Mouse (Mus musculus) lung, embryonic 15.5 days (tissue): ENCODE results near the gene Ldlr. TPM values are rescaled to one million over a fixed set of nuclear protein-coding genes. Genes with fewer than 3 reads are reported as not detected.

ENCODE experiments used
- ATAC-seq: fragments of 200-750 bp; cut with Nextera tagmentation; 2 replicates; pipeline ENCODE4 v1.8.0; 2017; ENCODE audit warnings: moderate number of reproducible peaks, borderline replicate concordance; ENCODE audit not compliant: low FRiP score, low TSS enrichment; ENCODE audit errors: extremely low read depth
- H3K27ac ChIP-seq: fragments of 300-500 bp; sonication (generic); 2 replicates; pipeline ENCODE4 v1.5.1; 2015; ENCODE audit warnings: moderate library complexity, mild to moderate bottlenecking, inconsistent platforms
- H3K27me3 ChIP-seq: fragments of 300-500 bp; sonication (generic); 2 replicates; pipeline ENCODE4 v1.6.1; 2015; ENCODE audit warnings: inconsistent platforms
- H3K36me3 ChIP-seq: fragments of 300-500 bp; sonication (generic); 2 replicates; pipeline ENCODE4 v1.6.1; 2015; ENCODE audit warnings: inconsistent platforms
- H3K4me1 ChIP-seq: fragments of 300-500 bp; sonication (generic); 2 replicates; pipeline ENCODE4 v1.6.1; 2015; ENCODE audit warnings: inconsistent platforms
- H3K4me2 ChIP-seq: fragments of 300-500 bp; sonication (generic); 2 replicates; pipeline ENCODE4 v1.6.1; 2015; ENCODE audit warnings: inconsistent platforms, mild to moderate bottlenecking, moderate library complexity
- H3K4me3 ChIP-seq: fragments of 300-500 bp; sonication (generic); 2 replicates; pipeline ENCODE4 v1.5.1; 2015; ENCODE audit warnings: mild to moderate bottlenecking, inconsistent platforms
- H3K9ac ChIP-seq: fragments of 300-500 bp; sonication (generic); 2 replicates; pipeline ENCODE4 v1.6.1; 2015; ENCODE audit warnings: inconsistent platforms
- H3K9me3 ChIP-seq: fragments of 300-500 bp; sonication (generic); 2 replicates; pipeline ENCODE4 v1.6.1; 2016; ENCODE audit warnings: inconsistent platforms
- WGBS: fragments of 180-500 bp; shearing (Covaris S2); methylation state at CpG from one replicate; pipeline ENCODE4 v1.1.7; 2015; 5-methylcytosine and 5-hydroxymethylcytosine counted together
- polyA plus RNA-seq: library from polyadenylated mRNA; unstranded; fragments of >200 nt; fragmentation: Nextera tagmentation; extraction: Ambion mirVana; gene quantifications from 2 replicates; pipeline ENCODE4 v1.2.1, GENCODE M21; 2015

Ldlr gene
- polyA plus RNA-seq, 1 experiment from 2014 or later: 39.5 TPM

GRCm38 (mm10) chr9:21747238-21747774, 24.0 kb downstream of the Ldlr start:
- Histone ChIP-seq H3K27me3 (no peaks in the 10 kb centered on the region), H3K4me3 (no peak overlapping the region), H3K9ac (no peak overlapping the region), H3K27ac (peak overlapping the region; percentile 48), H3K36me3 (peaks cover 67% of the 10 kb centered on the region), H3K9me3 (no peaks in the 10 kb centered on the region), H3K4me2 (no peak overlapping the region), H3K4me1 (peaks cover 23% of the 10 kb centered on the region)
- 77% methylated on average over 3 of the region's 3 CpGs for WGBS
- no peak for ATAC-seq

- peaks cover 60% of the 10 kb centered on the region for H3K36me3 ChIP-seq
- H3K9me3 ChIP-seq: no peaks in the 10 kb centered on the region
- H3K4me1 ChIP-seq: peaks cover 28% of the 10 kb centered on the region
- H3K9ac ChIP-seq: no peak overlapping the region
- H3K27me3 ChIP-seq: no peaks in the 10 kb centered on the region
- H3K4me3 ChIP-seq: no peak overlapping the region
- no peak overlapping the region for H3K4me2 ChIP-seq
- 33% methylated on average over 7 of the region's 7 CpGs for whole genome bisulfite sequencing
- peak overlapping the region; percentile 48 for H3K27ac ChIP-seq
- ATAC-seq: peak; percentile 75
Measured at GRCm38 (mm10) chr9:21748033-21748432, 24.8 kb downstream of the Ldlr start.

- Histone ChIP-seq H3K4me3 (no peak overlapping the region), H3K36me3 (peaks cover 59% of the 10 kb centered on the region), H3K4me2 (no peak overlapping the region), H3K9me3 (no peaks in the 10 kb centered on the region), H3K27ac (peak overlapping the region; percentile 48), H3K27me3 (no peaks in the 10 kb centered on the region), H3K9ac (no peak overlapping the region), H3K4me1 (peaks cover 33% of the 10 kb centered on the region)
- 59% methylated on average over 10 of the region's 10 CpGs for WGBS
- no peak for ATAC-seq
Measured at GRCm38 (mm10) chr9:21748491-21748890, 25.2 kb downstream of the Ldlr start.

GRCm38 (mm10) chr9:21749382-21750118, 26.3 kb downstream of the Ldlr start:
- Histone ChIP-seq H3K4me2 (no peak overlapping the region), H3K9ac (no peak overlapping the region), H3K36me3 (peaks cover 49% of the 10 kb centered on the region), H3K27ac (peak overlapping the region; percentile 62), H3K4me3 (no peak overlapping the region), H3K4me1 (peaks cover 44% of the 10 kb centered on the region), H3K9me3 (no peaks in the 10 kb centered on the region), H3K27me3 (no peaks in the 10 kb centered on the region)
- no peak for ATAC-seq
- WGBS: 78% methylated on average over 6 of the region's 6 CpGs

- Histone ChIP-seq H3K36me3 (peaks cover 40% of the 10 kb centered on the region), H3K4me1 (peaks cover 49% of the 10 kb centered on the region), H3K27me3 (no peaks in the 10 kb centered on the region), H3K9me3 (no peaks in the 10 kb centered on the region), H3K9ac (no peak overlapping the region), H3K4me3 (no peak overlapping the region), H3K4me2 (no peak overlapping the region), H3K27ac (peak overlapping the region; percentile 62)
- no peak for ATAC-seq
- WGBS: 78% methylated on average over 3 of the region's 3 CpGs
Measured at GRCm38 (mm10) chr9:21750370-21750769, 27.1 kb downstream of the Ldlr start.

- Histone ChIP-seq H3K9me3 (no peaks in the 10 kb centered on the region), H3K9ac (no peak overlapping the region), H3K4me3 (no peak overlapping the region), H3K4me1 (peaks cover 49% of the 10 kb centered on the region), H3K27me3 (no peaks in the 10 kb centered on the region), H3K36me3 (peaks cover 38% of the 10 kb centered on the region), H3K27ac (peak overlapping the region; percentile 21; the same call in 1 of the 2 replicates), H3K4me2 (no peak overlapping the region)
- 55% methylated on average over 6 of the region's 6 CpGs for WGBS
- ATAC-seq: no peak
Measured at GRCm38 (mm10) chr9:21751347-21751746, 28.1 kb downstream of the Ldlr start.

GRCm38 (mm10) chr9:21752252-21752792, 29.0 kb downstream of the Ldlr start:
- 46% methylated on average over 10 of the region's 10 CpGs for WGBS

GRCm38 (mm10) chr9:21754003-21754402, 30.7 kb downstream of the Ldlr start:
- 59% methylated on average over 2 of the region's 2 CpGs for WGBS
- H3K9ac ChIP-seq: no peak overlapping the region

More at GRCm38 (mm10) chr9:21752252-21752792, 29.0 kb downstream of the Ldlr start:
- ATAC-seq: no peak
- Histone ChIP-seq H3K4me2 (no peak overlapping the region), H3K9me3 (no peaks in the 10 kb centered on the region), H3K9ac (no peak overlapping the region), H3K4me1 (peaks cover 47% of the 10 kb centered on the region), H3K36me3 (peaks cover 38% of the 10 kb centered on the region), H3K27me3 (no peaks in the 10 kb centered on the region), H3K27ac (peak overlapping the region; percentile 53), H3K4me3 (no peak overlapping the region)

GRCm38 (mm10) chr9:21754516-21755321, 31.4 kb downstream of the Ldlr start:
- no peak for ATAC-seq
- Histone ChIP-seq H3K4me3 (no peak overlapping the region), H3K4me1 (peaks cover 48% of the 10 kb centered on the region), H3K27me3 (no peaks in the 10 kb centered on the region), H3K9ac (no peak overlapping the region), H3K9me3 (no peaks in the 10 kb centered on the region), H3K27ac (peak overlapping the region; percentile 72), H3K4me2 (no peak overlapping the region), H3K36me3 (peaks cover 24% of the 10 kb centered on the region)
- 50% methylated on average over 13 of the region's 13 CpGs for WGBS

More at GRCm38 (mm10) chr9:21754003-21754402, 30.7 kb downstream of the Ldlr start:
- Histone ChIP-seq H3K9me3 (no peaks in the 10 kb centered on the region), H3K4me1 (peaks cover 41% of the 10 kb centered on the region), H3K4me3 (no peak overlapping the region), H3K27me3 (no peaks in the 10 kb centered on the region), H3K36me3 (peaks cover 30% of the 10 kb centered on the region), H3K27ac (peak overlapping the region; percentile 72), H3K4me2 (no peak overlapping the region)
- peak; percentile 71 for ATAC-seq

GRCm38 (mm10) chr9:21758576-21759529, 35.6 kb downstream of the Ldlr start:
- Histone ChIP-seq H3K27me3 (no peaks in the 10 kb centered on the region), H3K9ac (peak overlapping the region; percentile 91), H3K27ac (no peak overlapping the region), H3K4me3 (peak overlapping the region; percentile 83), H3K9me3 (no peaks in the 10 kb centered on the region), H3K4me1 (peaks cover 37% of the 10 kb centered on the region), H3K4me2 (peak overlapping the region; percentile 80), H3K36me3 (peaks cover 21% of the 10 kb centered on the region)
- 49% methylated on average over 14 of the region's 14 CpGs for WGBS
- ATAC-seq: no peak

- peaks cover 28% of the 10 kb centered on the region for H3K4me1 ChIP-seq
- peak overlapping the region; percentile 80 for H3K4me2 ChIP-seq
- peak overlapping the region; percentile 91 for H3K9ac ChIP-seq
- peak overlapping the region; percentile 83 for H3K4me3 ChIP-seq
- under 1% methylated on average over 20 of the region's 20 CpGs for WGBS
- peak; percentile 6; the same call in 1 of the 2 replicates for ATAC-seq
- peak overlapping the region; percentile 70 for H3K27ac ChIP-seq
- H3K36me3 ChIP-seq: peaks cover 21% of the 10 kb centered on the region
- H3K27me3 ChIP-seq: no peaks in the 10 kb centered on the region
- no peaks in the 10 kb centered on the region for H3K9me3 ChIP-seq
Measured at GRCm38 (mm10) chr9:21759718-21760117, 36.4 kb downstream of the Ldlr start.
